Mouse (Mus musculus) central nervous system, embryonic 18 days (tissue): Measurements from ENCODE around the gene Entpd4b. TPM values are rescaled to one million over a fixed set of nuclear protein-coding genes. Genes with fewer than 3 reads are reported as not detected.

ENCODE experiments used
- polyA plus RNA-seq: library from polyadenylated mRNA; depleted of rRNA; stranded (reverse); fragments of >200 nt; gene quantifications from 2 replicates; pipeline ENCODE4 v1.2.3, GENCODE M21; 2012; rRNA removed

Gene Entpd4b
- polyA plus RNA-seq = 11.4 and 12.0 TPM in 2 replicates

GRCm38 (mm10) chr14:69555110-69555831 is at the start of gene Entpd4b:
Gene Entpd4b, plus strand, starts transcription at chr14:69555424.

GRCm38 (mm10) chr14:69512449-69512848 is 42.8 kb upstream of the Entpd4b start, which contains the start of gene Gm27179:
Gene Gm27179, minus strand, starts transcription at chr14:69512549.

Other genes starting within 250 kb of the Entpd4b start
- gene Gm16867, start 52.1 kb upstream of the Entpd4b start, polyA plus RNA-seq = 0.04 and 0.06 TPM in 2 replicates
- gene Gm27179, start 42.9 kb upstream of the Entpd4b start, polyA plus RNA-seq = 0.03 TPM in 1 of 2 replicates, not detected in the other